Mouse (Mus musculus) hindbrain, embryonic 15.5 days (tissue): ENCODE measurements at regions not wholly inside any gene's neighbourhood (a gene's known extent, or its start where the extent isn't known, plus 50 kb on each side); places are given as distances from the start of the nearest gene placed in this dataset.

Source experiments
- ATAC-seq: fragments of 200-750 bp; cut with Nextera tagmentation; 2 replicates; pipeline ENCODE4 v1.8.0; 2017; ENCODE audit warnings: low read depth, moderate number of reproducible peaks, moderate TSS enrichment; ENCODE audit not compliant: low FRiP score
- H3K27ac ChIP-seq: fragments of 300-500 bp; sonication (generic); replicated peaks from 2 replicates; pipeline ENCODE4 v1.5.1; 2015; ENCODE audit warnings: mild to moderate bottlenecking, inconsistent platforms
- H3K27me3 ChIP-seq: fragments of 300-500 bp; sonication (generic); 2 replicates; pipeline ENCODE4 v1.6.1; 2015; ENCODE audit warnings: control low read depth, inconsistent platforms
- H3K36me3 ChIP-seq: fragments of 300-500 bp; sonication (generic); 2 replicates; pipeline ENCODE4 v1.6.1; 2015; ENCODE audit warnings: control low read depth, inconsistent platforms
- H3K4me1 ChIP-seq: fragments of 300-500 bp; sonication (generic); replicated peaks from 2 replicates; pipeline ENCODE4 v1.6.1; 2015; ENCODE audit warnings: control low read depth, inconsistent platforms
- H3K4me2 ChIP-seq: fragments of 300-500 bp; sonication (generic); 2 replicates; pipeline ENCODE4 v1.6.1; 2015; ENCODE audit warnings: moderate library complexity, mild to moderate bottlenecking, inconsistent platforms
- H3K4me3 ChIP-seq: fragments of 300-500 bp; sonication (generic); 2 replicates; pipeline ENCODE4 v1.5.1; 2015; ENCODE audit warnings: mild to moderate bottlenecking, inconsistent platforms
- H3K9ac ChIP-seq: fragments of 300-500 bp; sonication (generic); 2 replicates; pipeline ENCODE4 v1.6.1; 2015; ENCODE audit warnings: inconsistent platforms
- H3K9me3 ChIP-seq: fragments of 300-500 bp; sonication (generic); 2 replicates; pipeline ENCODE4 v1.6.1; 2016; ENCODE audit warnings: control low read depth, inconsistent platforms
- WGBS: fragments of 180-500 bp; shearing (Covaris S2); methylation state at CpG from one replicate; pipeline ENCODE4 v1.1.7; 2015; 5-methylcytosine and 5-hydroxymethylcytosine counted together

DNA sequence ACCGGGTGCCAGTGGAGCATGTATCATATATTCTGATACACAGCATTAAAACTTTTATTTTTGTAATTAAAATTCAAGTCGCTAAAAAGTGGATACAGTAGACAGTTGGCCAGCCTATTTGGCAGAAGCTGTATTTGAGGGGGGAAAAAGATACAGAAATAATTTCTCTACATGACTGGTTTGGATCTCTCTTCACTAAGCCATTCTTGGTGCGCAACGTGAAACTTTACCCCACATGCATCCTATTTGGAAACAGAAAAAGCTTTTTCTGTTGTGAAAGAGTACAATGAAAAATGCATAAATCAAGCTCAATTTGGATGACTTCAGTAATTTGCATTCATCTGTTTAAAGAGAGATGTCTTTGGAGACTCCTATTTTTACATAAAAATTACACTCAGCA, 303.2 kb downstream of the Rergl start:
- no peak overlapping the region for H3K9ac ChIP-seq
- ATAC-seq, result no peak
- WGBS, result 84% methylated on average over 4 of the region's 4 CpGs
- no peak overlapping the region for H3K27ac ChIP-seq
- no peaks in the 10 kb centered on the region for H3K36me3 ChIP-seq
- H3K4me2 ChIP-seq, result no peak overlapping the region
- no peaks in the 10 kb centered on the region for H3K27me3 ChIP-seq
- H3K4me1 ChIP-seq, result no peaks in the 10 kb centered on the region
- no peaks in the 10 kb centered on the region for H3K9me3 ChIP-seq
- no peak overlapping the region for H3K4me3 ChIP-seq

DNA sequence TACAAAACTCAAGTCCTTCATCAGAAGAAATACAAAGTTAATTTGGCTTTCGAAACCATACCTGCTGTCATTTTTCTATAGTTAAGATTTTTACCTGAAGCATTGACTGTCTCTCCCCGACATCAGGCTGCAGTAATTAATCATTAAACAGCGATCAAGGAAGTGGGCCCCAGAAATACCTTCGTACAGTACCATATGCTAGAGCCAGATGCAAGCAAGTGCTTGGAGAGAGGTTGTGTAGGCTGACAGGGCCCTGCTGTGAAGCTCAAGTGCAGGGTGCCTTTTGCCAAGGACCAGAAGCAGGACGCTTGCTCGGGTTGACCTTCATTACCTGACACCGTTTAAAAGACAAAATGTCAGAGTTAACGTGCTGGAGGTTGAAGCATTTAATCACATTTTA, 315.3 kb downstream of the Rergl start:
- Histone ChIP-seq H3K36me3 (no peaks in the 10 kb centered on the region), H3K9ac (no peak overlapping the region), H3K4me2 (no peak overlapping the region), H3K9me3 (no peaks in the 10 kb centered on the region), H3K4me1 (no peaks in the 10 kb centered on the region), H3K4me3 (no peak overlapping the region), H3K27ac (no peak overlapping the region), H3K27me3 (no peaks in the 10 kb centered on the region)
- WGBS, result 61% methylated on average over 8 of the region's 8 CpGs
- ATAC-seq, result no peak

DNA sequence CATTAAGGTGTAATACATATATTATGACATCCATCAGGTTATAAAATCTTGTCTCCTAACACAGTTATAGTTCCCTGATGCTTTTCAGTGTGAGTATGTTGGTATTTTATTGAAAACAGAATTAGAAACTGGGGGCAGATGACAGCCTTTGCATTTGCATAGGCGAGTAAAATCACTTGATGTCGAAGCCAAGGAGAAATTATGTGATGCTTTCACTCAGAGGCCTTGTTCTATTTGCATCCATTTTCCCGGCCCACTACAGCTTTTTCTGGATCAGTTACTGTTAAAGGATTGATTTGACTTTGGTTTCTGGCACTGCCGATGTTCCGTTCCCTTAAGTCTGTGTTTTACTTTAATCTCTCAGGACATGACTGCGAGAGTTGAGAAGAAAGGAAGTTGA, 341.4 kb downstream of the Rergl start:
- no peaks in the 10 kb centered on the region for H3K9me3 ChIP-seq
- WGBS, result 83% methylated on average over 6 of the region's 6 CpGs
- H3K36me3 ChIP-seq, result no peaks in the 10 kb centered on the region
- no peaks in the 10 kb centered on the region for H3K27me3 ChIP-seq
- no peak overlapping the region for H3K9ac ChIP-seq
- H3K4me2 ChIP-seq, result no peak overlapping the region
- ATAC-seq, result no peak
- no peak overlapping the region for H3K27ac ChIP-seq
- H3K4me1 ChIP-seq, result no peaks in the 10 kb centered on the region
- no peak overlapping the region for H3K4me3 ChIP-seq

DNA sequence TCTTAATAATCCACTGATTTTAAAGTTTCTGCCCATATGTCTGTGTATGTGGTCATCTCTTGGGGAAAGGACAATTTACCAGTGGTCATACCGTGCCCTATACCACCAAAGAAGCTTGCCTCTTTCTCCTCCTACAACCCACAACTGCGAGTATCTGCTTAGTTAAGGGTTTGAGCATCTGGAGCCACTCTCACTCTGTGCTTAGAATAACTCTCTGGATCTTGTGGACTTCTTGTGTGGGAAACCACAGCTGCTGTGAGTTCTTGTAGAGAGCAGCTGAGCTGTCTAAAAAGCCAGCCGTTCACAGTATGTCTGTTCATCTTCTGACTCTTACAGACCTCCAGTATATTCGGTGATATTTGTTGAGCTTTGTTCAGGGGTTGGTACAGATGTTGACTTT, 342.0 kb downstream of the Rergl start:
- Histone ChIP-seq H3K4me1 (no peaks in the 10 kb centered on the region), H3K9me3 (no peaks in the 10 kb centered on the region), H3K4me3 (no peak overlapping the region), H3K27me3 (no peaks in the 10 kb centered on the region), H3K27ac (no peak overlapping the region), H3K9ac (no peak overlapping the region), H3K4me2 (no peak overlapping the region), H3K36me3 (no peaks in the 10 kb centered on the region)
- WGBS, result 85% methylated on average over 4 of the region's 4 CpGs
- ATAC-seq, result no peak

DNA sequence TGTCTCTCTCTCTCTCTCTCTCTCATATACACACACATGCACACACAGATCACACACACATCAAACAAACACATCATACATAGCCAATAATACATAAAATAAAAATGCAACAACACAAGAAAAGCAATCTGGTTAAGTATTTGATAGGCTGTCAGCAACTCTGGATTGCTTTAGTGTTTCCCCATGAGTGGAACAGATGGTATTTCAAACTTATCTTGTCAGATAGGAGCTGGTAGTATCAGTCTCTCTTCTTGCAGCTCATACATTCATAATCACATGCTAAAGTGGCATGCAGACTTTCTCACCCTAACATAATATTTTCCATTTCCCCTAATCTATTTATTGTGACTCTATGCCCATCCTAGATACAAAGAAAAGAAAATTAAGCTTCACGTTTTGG, 347.0 kb downstream of the Rergl start:
- no peak overlapping the region for H3K4me2 ChIP-seq
- WGBS, result 95% methylated on average over 1 of the region's 1 CpGs
- no peak overlapping the region for H3K9ac ChIP-seq
- H3K9me3 ChIP-seq, result no peaks in the 10 kb centered on the region
- H3K4me3 ChIP-seq, result no peak overlapping the region
- no peaks in the 10 kb centered on the region for H3K27me3 ChIP-seq
- no peak overlapping the region for H3K27ac ChIP-seq
- H3K36me3 ChIP-seq, result no peaks in the 10 kb centered on the region
- no peaks in the 10 kb centered on the region for H3K4me1 ChIP-seq
- ATAC-seq, result no peak

DNA sequence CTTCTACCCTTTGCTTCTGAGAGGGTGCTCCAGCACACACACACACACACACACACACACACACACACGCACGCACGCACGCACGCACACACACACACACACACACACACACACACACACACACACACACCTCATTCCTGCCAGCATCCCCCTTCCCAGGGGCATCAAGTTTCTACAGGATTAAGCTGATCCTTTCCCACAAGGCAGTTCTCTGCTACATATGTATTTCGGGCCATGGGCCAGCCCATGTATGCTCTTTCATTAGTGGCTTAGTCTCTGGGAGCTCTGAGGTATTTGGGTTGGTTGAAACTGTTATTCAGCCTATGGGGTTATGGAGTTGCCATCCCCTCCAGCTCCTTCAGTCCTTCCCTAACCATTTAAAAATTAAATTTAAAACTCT, 366.1 kb downstream of the Rergl start:
- H3K9me3 ChIP-seq, result no peaks in the 10 kb centered on the region
- H3K36me3 ChIP-seq, result no peaks in the 10 kb centered on the region
- 67% methylated on average over 6 of the region's 6 CpGs for WGBS
- no peak overlapping the region for H3K27ac ChIP-seq
- H3K27me3 ChIP-seq, result no peaks in the 10 kb centered on the region
- no peak overlapping the region for H3K4me2 ChIP-seq
- no peak for ATAC-seq
- H3K9ac ChIP-seq, result no peak overlapping the region
- no peak overlapping the region for H3K4me3 ChIP-seq
- no peaks in the 10 kb centered on the region for H3K4me1 ChIP-seq

DNA sequence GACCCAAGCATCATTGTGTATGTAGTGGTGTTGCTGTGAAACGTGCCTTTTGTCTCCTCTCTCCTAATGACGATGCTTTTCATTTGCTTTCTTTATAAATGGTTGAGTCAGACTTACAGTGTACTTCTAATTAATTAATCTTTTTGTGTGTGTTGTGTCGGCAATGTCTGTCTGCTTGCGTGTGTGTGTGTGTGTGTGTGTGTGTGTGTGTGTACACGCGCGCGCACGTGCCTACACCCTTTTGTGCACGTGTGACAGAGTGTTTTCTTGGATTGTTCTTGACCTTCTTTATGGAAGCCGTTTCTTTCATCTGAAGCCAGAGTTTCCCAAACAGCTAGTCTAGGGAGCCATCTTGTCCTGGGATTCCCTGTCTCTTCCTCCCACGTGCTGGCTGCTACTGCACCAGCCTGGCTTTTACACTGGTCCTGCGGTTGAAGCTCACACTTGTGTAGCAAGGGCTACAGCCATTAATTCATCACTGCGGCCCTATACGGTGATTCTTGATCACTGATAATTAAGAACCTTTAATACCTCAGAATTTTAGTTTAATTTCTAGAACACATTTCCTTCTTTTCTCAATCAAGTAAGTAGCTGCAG, 369.6 kb downstream of the Rergl start:
- H3K36me3 ChIP-seq, result no peaks in the 10 kb centered on the region
- ATAC-seq, result no peak
- no peak overlapping the region for H3K4me3 ChIP-seq
- no peak overlapping the region for H3K27ac ChIP-seq
- no peak overlapping the region for H3K9ac ChIP-seq
- no peaks in the 10 kb centered on the region for H3K27me3 ChIP-seq
- H3K9me3 ChIP-seq, result no peaks in the 10 kb centered on the region
- H3K4me1 ChIP-seq, result no peaks in the 10 kb centered on the region
- 76% methylated on average over 15 of the region's 15 CpGs for WGBS
- H3K4me2 ChIP-seq, result no peak overlapping the region

DNA sequence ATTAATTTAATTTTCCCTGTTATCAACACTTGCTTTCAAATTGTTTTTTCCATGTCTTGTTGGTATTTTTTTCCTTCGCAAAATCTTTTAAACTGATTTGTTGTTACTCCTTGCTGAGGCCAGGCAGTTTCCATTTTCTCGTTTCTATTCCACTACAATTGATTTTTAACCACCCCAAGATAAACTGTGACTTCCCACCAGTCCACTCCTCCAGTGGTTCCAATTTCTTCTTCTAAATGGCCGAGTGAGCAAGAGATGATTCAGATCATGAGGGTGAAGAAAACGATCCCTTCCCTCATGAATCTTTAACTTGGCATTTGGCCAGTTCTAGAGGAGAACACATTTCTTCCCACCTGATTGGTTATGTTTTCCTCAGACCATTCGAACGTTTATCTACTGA, 393.5 kb downstream of the Rergl start:
- H3K27ac ChIP-seq, result no peak overlapping the region
- H3K27me3 ChIP-seq, result no peaks in the 10 kb centered on the region
- no peak overlapping the region for H3K4me2 ChIP-seq
- ATAC-seq, result no peak
- no peak overlapping the region for H3K4me3 ChIP-seq
- no peaks in the 10 kb centered on the region for H3K4me1 ChIP-seq
- H3K36me3 ChIP-seq, result no peaks in the 10 kb centered on the region
- H3K9ac ChIP-seq, result no peak overlapping the region
- H3K9me3 ChIP-seq, result no peaks in the 10 kb centered on the region
- WGBS, result 70% methylated on average over 6 of the region's 6 CpGs

DNA sequence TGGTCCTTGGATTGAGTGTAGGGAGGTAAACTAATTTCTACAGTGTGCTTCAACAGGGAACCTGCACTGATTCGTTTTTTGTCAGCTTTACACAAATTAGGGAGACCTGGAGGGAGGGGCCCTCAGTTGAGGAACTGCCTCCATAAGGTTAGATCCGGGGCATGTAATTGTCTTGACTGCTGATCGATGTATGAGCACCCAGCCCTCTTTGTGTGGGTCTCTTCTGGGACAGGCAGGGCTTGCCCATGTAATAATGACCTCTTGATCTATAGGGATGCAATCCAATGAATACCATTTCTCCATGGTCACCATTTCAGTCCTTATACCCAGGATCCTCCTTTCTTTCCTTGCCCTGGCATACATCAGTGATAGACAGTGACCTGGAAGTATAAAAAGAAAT, 398.4 kb downstream of the Rergl start:
- H3K36me3 ChIP-seq, result no peaks in the 10 kb centered on the region
- H3K4me1 ChIP-seq, result no peaks in the 10 kb centered on the region
- 32% methylated on average over 3 of the region's 3 CpGs for WGBS
- no peak for ATAC-seq
- H3K27ac ChIP-seq, result no peak overlapping the region
- no peaks in the 10 kb centered on the region for H3K27me3 ChIP-seq
- H3K9ac ChIP-seq, result no peak overlapping the region
- H3K4me3 ChIP-seq, result no peak overlapping the region
- H3K4me2 ChIP-seq, result no peak overlapping the region
- H3K9me3 ChIP-seq, result no peaks in the 10 kb centered on the region

DNA sequence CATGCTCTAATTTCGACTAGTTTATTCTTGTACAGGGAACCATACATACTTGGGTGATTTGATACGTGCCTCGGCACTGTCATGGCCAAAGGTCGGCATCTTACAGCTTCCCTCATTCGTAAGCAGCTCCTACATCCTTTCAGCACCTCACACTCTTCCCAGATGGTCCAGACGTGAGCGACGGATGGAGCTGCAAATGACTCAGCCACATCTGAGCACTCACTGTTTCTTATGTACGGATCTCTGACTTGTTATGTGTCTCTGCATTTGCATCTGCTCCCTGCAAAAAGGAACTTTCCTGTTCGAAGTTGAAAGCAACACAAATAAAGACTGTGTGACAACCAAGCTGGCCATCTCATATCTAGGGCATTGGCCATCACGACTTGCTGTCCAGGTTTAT, 402.5 kb downstream of the Rergl start:
- H3K27me3 ChIP-seq, result no peaks in the 10 kb centered on the region
- H3K9me3 ChIP-seq, result no peaks in the 10 kb centered on the region
- no peaks in the 10 kb centered on the region for H3K4me1 ChIP-seq
- WGBS, result 94% methylated on average over 11 of the region's 11 CpGs
- no peak for ATAC-seq
- H3K27ac ChIP-seq, result no peak overlapping the region
- no peak overlapping the region for H3K4me3 ChIP-seq
- H3K4me2 ChIP-seq, result no peak overlapping the region
- no peak overlapping the region for H3K9ac ChIP-seq
- H3K36me3 ChIP-seq, result no peaks in the 10 kb centered on the region

DNA sequence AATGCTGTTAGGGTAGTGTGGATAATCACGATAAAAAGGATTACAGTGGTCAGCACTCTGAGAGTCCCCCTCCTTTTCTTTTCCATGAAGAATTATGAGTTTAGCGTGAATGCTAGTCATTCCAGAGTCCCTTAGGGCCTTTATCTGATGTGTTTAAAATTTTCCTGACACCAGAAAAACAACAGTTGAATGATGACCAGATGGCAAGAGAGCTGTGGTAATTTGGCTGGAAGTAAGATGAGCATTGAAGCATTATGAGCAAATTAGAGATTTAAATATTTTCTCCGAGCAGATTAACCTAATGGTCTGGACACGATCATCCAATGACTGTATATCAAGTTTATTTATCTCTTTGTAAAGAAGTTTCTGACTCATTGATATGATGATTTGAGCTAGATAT, 417.1 kb upstream of the Igbp1b start:
- no peak overlapping the region for H3K4me3 ChIP-seq
- H3K4me2 ChIP-seq, result no peak overlapping the region
- no peak for ATAC-seq
- H3K27me3 ChIP-seq, result no peaks in the 10 kb centered on the region
- H3K9ac ChIP-seq, result no peak overlapping the region
- no peaks in the 10 kb centered on the region for H3K9me3 ChIP-seq
- 42% methylated on average over 4 of the region's 4 CpGs for WGBS
- no peaks in the 10 kb centered on the region for H3K36me3 ChIP-seq
- H3K27ac ChIP-seq, result no peak overlapping the region
- no peaks in the 10 kb centered on the region for H3K4me1 ChIP-seq

DNA sequence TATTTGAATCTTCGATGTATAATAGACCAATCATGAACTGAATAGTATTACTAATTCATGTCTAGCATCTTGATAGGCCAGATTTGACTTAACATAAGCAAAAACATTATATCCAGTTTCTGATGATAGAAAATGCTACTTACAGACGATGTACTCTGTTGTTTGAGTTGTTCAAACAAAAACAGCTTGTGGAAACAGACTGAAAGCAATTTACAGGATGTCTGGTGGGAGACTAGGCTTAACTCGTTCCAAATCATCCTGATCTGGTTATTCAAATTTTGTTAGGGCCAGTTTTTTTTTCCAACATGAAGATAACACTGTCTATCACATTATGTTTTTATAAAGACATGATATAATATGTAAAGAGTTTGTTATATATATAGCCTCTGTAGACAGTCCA, 369.4 kb upstream of the Igbp1b start:
- no peak overlapping the region for H3K4me3 ChIP-seq
- H3K27ac ChIP-seq, result no peak overlapping the region
- no peaks in the 10 kb centered on the region for H3K27me3 ChIP-seq
- 82% methylated on average over 3 of the region's 3 CpGs for WGBS
- H3K9me3 ChIP-seq, result no peaks in the 10 kb centered on the region
- H3K36me3 ChIP-seq, result no peaks in the 10 kb centered on the region
- no peak overlapping the region for H3K9ac ChIP-seq
- H3K4me1 ChIP-seq, result no peaks in the 10 kb centered on the region
- no peak overlapping the region for H3K4me2 ChIP-seq
- no peak for ATAC-seq

DNA sequence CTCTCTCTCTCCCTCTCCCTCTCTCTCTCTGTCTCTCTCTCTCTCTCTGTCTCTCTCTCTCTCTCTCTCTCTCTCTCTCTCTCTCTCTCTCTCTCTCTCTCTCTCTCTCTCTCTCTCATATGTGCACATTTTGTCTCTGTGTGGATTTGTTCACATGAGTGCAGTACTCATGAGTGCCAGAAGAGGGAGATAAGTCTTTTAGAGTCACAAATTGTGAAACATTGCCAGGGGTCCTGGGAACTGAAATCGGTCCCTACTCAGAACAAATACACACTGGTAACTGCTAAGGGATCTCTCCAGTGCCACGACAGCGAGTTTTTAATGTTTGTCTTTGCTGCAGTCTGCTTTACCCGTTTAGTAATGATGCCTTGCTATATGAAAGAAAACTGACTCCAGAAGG, 356.2 kb upstream of the Igbp1b start:
- ATAC-seq, result no peak
- Histone ChIP-seq H3K4me1 (no peaks in the 10 kb centered on the region), H3K36me3 (no peaks in the 10 kb centered on the region), H3K27me3 (no peaks in the 10 kb centered on the region), H3K4me3 (no peak overlapping the region), H3K9me3 (no peaks in the 10 kb centered on the region), H3K27ac (no peak overlapping the region), H3K9ac (no peak overlapping the region), H3K4me2 (no peak overlapping the region)
- 89% methylated on average over 4 of the region's 4 CpGs for WGBS
